Mouse (Mus musculus): ENCODE measurements at regions not wholly inside any gene's neighbourhood (a gene's known extent, or its start where the extent isn't known, plus 50 kb on each side); places are given as distances from the start of the nearest gene placed in this dataset.

DNA sequence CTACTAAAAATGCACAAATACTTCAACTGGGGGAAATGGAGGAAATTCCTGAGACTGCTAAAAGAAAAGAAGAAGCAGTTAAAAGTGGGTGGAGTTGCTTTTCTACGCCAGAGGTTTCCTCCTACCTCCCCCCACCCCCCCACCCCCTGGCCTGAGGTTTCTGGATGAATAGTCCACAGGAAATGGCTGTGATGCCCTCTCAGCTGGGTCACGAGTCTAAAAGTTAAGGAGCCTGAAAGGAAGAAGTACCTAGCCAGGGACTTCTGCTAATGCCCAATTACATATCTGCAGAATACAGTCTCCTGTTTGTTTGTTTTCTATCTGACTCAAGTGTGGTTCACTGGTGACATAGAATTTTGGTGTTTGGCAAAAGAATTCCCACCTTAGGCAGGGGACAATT, 169.4 kb downstream of the Mtx2 start:
- no peak for TF ChIP-seq FOSL1 (IDR thresholded peaks at IDR 0.05; ENCODE audit: insufficient read depth, low read length, poor library complexity, severe bottlenecking)
- TF ChIP-seq CTCF (IDR thresholded peaks at IDR 0.05; ENCODE audit: control insufficient read depth, insufficient read depth, insufficient read length) = no peak
- no peak for TF ChIP-seq MYOD1 (IDR thresholded peaks at IDR 0.05; ENCODE audit: control insufficient read depth, insufficient read length, low read depth)
- no peak for TF ChIP-seq MYOG (IDR thresholded peaks at IDR 0.05; ENCODE audit: control insufficient read depth, extremely low read depth, insufficient read length)
- no peak for TF ChIP-seq MAX (IDR thresholded peaks at IDR 0.05)
- no peak for TF ChIP-seq USF1 (IDR thresholded peaks at IDR 0.05; ENCODE audit: low read depth)

Measured in C2C12 (cell line).